Mouse (Mus musculus) thymus, adult 18-20 months (tissue): ENCODE data around the gene Gm17387.

Experiments used
- DNase-seq, 2 experiments: peaks; one replicate each; pipeline ENCODE4 v3.0.0; 2022; ENCODE audit warnings: mixed read lengths in 2 of 2

Gene Gm17387

DNA sequence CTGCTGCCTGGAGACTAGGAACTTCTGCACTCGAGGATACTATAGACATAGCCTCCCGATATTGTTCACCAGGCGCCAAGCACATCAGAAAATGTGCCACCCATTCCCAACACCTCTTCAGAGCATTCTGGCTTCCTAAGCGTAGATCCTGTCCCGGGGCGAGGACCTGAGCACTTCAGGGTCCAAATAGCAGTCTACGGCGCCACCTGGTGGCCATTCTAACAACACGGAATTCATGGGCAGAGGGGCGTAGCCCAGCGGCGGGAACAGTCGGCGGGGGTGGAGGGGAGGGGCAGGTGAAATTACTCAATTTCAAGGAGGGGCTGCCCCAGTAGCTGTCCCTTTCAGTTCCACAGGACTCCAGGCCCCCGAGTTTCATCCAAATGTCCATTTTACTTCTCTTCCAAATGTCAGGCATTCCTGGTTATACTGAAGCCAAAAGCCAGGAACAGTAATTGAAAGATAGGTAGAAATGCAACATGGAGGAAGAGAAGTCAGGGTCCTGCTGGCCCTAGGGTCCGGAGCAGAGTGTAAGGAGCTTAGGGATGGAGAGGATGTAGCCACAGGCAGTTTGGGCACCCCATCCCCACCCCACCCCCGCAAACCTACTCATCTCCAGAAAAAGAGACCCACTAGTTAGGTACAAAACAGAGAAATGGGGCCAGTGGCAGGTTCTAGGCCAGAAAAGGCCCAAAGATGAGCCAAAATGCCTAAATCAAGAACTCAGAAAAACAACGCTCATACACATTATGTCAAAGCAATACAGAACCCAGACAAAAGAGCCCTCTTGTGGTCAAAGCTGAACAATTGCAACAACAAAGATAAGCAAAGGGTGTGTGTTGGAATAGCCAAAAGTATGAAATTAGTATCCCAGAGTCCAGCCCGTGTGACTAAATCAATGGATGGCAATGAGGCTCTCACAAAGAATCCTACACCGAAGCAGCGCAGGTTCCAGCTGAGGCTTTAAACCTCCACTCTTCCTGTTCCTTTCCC, 19.6 kb downstream of the Gm17387 start:
- DNase-seq: peak; percentile 69 to 73

DNA sequence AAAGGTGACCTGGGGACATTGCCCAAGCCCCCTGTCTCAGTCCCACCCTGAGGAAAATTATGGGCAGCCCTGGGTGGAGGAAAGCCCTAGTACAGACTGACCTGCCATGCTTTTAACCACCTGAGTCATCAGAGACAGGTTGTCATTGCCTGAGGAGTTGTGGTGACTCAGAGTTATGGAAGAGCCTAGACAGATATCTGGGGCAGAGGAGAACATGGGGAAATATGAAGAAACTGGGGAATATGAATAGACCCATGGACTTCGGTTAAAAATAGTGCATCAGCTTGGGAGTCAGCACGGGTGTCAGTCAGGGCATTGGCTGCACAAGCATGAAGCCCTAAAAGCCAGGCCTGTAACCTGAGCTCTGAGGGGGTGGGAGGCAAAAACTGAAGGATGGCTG, 20.4 kb downstream of the Gm17387 start:
- no peak for DNase-seq

DNA sequence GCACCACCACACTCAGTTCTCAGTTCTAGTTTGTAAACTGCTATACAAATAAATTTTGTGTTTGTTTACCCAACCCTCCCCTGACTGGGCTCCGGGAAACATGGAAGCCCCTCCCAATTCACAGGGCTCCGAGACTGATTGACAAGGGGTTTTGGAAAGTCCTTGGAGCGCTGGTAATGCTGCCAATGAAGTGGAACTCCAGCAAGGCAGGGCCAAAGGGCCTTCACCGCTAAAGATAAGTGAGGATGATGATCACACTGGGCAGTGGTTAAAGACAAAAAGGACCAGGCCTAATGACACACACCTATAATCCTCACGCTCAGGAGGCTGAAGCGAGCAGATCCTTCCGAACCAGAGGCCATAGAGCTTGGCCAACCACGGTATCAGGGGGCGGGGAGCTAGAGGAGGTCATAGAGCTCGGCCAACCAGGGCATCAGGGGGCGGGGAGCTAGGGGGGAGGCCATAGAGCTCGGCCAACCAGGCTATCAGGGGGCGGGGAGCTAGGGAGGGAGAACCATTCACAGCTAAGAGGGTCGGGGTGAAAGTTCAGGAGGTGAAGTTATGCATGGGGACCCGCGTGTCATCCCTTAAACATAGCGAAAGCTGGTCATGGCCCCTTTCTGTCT, 22.2 kb downstream of the Gm17387 start:
- DNase-seq: no peak

DNA sequence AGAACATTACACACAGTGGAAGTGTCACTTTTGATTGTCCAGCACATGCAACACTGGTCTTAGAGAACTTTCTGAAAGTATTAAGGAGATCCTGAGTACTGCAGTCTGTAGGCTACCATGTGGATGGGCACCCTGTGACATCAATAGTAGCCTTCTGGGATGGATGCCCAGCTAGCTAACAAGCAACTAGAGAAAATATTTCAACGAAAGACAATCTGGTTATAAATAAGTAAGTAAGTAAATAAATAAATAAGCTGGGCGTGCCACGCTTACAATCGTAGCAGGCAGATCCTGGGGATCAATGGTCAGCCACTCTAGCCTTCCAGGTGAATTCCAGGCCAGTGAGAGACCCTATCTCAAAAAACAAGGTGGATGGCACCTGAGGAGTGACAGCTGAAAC, 23.1 kb downstream of the Gm17387 start:
- DNase-seq: no peak

DNA sequence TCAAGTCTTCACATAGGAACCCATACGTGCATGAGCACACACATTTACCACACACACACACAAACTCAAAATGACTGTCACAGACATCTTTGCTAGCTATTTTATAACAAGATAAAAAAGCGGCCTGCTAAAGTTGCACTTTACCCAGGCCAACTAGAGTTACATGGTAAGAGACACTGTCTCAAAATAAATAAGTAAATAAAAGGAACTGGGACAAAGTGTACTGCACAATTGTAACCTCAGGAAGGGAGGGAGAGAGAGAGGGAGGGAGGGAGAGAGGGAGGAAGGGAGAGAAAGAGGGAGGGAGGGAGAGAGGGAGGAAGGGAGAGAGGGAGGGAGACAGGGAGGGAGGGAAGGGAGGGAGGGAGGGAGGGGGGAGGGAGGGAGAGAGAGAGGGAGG, 23.5 kb downstream of the Gm17387 start:
- no peak for DNase-seq

DNA sequence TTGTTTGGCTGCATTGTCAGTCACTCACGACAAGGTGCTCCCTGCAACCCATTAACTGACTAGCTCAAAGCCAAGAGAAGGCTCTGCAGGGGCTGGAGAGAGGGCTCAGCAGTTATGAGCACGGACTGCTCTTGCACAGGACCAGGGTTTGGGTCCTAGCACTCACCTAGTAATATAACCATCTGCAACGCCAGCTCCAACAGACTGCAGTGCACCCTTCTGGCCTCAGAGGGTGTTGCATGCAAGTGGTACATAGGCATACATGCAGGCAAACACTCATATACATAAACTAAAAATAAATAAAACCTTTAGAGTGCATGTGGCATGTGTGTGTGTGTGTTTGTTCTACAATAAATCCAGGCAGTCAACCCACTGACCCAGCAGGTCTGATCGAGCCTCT, 26.9 kb downstream of the Gm17387 start:
- DNase-seq: no peak

DNA sequence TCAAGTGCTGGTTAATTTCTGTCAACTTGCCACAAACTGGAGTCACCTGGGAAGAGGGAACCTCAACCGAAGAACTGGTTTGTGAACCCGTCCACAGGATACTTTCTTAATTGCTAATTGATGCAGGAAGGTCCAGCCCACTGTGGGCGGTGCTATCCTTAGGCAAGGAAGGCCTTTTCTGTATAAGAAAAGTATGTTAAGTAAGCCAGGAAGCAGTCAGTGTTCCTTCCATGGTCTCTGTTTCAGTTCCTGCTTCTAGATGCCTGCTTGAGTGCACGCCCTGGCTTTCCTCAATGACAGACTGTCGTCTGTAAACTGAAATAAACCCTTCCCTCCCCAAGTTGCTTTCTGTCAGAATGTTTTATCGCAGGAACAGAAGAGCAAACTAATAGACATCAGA, 28.0 kb downstream of the Gm17387 start:
- no peak for DNase-seq

DNA sequence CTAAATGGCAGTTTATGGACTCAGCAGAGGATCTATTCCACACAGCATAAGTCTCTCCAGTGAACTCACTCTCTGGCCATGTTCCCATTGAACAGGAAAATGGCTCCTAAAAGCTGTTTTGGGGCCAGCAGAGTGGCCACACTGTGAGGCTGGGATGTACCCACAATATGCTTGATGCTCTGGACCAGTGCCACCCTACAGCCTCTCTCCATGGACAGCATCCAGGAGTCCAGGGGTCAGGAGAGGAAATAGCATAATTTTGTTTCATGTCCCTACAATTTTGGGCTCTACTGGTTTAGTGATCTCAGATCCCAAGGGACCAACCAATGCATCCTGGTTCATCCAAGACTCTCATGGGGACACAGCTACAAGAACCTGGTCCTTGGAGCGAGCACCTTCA, 28.6 kb downstream of the Gm17387 start:
- no peak for DNase-seq

DNA sequence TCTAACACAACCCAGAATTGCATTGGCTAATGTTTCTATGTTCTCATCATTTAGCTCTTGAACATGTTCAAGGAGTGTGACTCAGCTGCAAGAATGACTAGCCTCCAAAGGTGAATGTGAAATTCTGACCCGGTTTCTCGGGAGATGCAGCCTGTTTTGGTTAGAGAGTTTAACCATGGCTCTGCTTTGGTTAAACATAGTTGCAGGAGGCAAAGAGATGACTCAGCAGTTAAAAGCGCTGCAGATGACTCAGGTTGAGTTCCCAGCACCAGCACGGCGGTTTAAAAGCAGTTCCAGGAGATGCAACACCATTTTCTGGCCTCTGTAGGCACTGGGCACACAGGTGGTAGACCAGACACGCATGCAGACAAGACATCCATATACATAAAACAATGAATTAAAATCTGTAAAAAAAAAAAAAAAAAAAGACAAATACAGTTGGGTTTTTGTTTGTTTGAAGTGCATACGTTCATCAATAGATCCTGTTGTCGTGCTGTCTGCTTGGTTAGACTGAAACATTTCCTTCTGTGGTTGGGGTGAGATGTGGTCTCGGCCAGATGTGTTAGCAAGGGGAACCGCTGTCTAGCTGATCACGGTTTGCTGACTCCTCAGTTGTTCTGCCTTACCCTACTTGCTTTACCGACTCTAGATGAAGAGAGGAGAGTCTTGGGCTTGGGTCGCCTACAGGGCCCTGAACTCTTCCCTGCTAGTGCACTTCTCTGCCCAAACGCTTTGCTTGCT, 29.8 kb downstream of the Gm17387 start:
- DNase-seq: no peak

DNA sequence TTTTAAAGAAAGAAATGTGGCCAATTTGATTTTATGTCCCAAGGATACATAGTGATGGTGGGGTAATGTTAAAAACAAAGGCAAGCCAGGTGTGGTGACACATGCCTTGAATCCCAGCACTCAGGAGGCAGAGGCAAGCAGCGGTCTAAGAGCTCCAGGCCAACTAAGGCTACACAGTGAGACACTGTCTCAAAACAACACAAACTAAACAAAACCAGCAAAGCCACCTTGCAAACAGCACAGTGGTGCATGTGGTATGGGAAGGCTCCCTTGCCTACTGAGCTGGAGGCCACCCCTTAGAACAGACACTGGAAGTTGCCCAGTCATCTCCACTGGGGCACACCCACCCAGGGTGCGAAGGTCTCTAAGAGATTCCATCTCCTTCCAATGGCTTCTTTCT, 31.0 kb downstream of the Gm17387 start:
- no peak for DNase-seq

DNA sequence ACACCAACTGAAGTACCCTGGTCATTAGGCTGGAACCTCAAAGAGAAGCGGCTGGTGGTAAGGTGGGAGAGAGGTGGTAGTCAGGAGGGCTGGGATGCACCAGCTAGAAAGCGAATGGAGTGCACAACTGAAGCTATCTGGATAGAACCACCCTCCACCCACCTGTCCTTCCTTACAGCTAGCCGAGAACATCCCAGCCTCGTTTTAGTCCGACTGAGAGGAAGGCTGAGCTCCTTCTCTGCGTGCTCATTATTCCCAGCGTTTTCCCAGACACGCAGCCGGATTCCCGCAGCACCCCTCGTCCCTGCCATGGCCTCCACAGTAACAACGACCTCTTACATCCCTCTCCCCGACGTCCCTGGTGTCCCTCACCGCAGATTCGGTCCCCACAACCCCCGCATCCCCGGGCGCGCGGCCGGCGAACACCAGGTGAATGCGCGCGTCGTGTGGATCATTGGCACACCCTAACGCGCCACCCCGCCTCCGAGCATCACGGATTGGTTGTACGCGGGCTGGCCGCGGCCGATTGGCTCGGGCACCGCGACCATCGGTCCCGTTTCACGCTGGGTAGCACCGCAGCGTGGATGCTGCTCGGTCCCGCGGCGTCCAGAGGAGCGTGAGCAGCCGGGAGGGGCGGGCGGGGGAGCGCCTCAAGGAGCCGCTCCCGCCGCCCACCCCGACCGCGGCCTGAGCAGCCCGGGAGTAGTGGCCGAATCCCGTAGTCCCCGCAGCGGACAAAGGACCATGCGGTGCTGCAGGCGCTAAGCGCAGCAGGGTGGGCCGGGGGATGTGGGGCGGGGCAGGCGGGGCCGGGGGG, 31.7 kb downstream of the Gm17387 start, which contains the start of gene B4galnt4:
Gene B4galnt4 (plus strand): TSS at position 679 of the 817 bp plus-strand sequence.
- DNase-seq: no peak

DNA sequence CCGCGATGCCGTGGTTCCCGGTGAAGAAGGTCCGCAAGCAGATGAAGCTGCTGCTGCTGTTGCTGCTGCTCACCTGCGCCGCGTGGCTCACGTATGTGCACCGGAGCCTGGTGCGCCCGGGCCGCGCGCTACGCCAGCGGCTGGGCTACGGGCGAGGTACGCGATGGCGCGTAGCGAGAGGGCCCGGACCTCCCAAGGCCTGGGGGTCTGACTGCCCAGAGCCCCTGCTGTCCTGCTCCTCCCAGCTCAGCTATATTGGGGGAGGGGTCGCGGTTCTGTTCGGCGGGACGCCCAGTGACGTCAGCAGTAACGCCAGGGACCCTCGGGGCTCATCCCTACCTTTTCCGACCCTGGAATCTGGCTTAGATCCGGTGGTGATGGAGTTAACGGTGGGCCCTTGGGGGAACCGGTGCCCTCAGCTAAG, 32.4 kb downstream of the Gm17387 start:
- no peak for DNase-seq

DNA sequence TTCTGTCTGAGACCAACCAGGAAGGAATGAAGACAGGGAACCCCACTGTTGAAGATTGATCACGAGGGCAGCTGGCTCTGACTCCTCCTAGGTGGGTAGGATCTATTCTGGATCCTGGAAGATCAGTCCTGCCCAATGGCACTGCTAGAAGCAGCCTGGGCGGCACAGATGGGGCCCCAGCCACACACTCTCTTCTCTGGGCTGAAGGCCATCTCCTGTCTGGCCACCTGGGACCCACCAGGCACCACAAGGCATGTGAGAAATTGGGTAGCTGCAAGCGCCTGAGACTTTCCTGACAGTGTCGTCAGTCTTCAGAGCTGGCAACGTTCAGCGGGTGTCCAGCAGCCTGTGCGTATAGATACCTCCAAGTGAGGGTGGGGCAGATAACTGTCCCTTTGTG, 33.6 kb downstream of the Gm17387 start:
- DNase-seq: no peak

DNA sequence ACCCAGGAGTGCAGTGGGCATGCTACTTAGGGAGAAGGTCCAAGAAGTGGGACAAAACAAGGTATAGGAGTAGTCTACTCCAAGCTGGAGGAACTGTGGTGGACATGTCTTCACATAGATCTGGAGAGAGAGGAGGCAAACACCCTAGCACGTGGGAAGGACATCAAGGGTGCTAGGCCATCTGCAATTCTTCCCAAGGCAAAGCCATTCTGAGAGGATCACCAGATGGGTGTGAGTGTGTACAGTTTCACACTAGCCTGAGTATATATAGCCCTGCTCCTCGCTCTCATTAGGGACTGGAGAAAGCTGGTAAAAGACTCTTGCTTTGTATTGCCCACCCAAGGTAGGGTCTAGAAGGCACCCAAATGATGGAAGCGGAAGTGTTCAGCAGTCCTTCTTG, 34.4 kb downstream of the Gm17387 start:
- DNase-seq: no peak

DNA sequence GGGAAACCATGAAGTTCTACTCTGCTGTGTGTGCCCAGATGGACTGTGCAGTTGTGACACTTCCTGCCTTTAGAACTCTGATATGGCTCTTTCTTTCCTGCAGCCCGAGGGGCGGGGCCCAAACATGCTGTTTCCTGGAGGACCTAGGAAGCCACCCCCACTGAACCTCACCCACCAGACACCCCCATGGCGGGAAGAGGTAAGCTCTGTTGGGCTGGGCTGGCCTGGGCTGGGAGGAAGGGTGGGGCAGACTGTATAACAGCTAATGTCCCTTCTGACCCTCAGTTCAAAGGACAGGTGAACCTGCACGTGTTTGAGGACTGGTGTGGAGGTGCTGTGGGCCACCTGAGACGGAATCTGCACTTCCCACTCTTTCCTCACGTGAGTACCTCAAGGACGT, 35.2 kb downstream of the Gm17387 start:
- no peak for DNase-seq

DNA sequence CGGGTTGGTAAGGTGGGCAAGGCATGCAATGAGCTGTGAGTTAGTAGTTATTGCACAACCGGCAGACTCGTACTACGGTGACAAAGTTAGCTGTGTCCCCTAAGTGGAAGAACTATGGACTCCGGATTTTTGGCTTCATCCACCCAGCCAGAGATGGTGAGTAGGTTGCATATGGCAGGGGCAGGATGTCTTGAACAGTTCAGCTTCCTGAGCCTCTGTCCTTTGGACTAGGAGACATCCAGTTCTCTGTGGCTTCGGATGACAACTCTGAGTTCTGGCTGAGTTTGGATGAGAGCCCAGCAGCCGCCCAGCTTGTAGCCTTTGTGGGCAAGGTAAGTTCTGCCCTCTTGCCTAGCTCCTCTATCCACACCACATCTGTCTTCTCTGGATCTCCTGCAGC, 35.6 kb downstream of the Gm17387 start:
- DNase-seq: no peak

DNA sequence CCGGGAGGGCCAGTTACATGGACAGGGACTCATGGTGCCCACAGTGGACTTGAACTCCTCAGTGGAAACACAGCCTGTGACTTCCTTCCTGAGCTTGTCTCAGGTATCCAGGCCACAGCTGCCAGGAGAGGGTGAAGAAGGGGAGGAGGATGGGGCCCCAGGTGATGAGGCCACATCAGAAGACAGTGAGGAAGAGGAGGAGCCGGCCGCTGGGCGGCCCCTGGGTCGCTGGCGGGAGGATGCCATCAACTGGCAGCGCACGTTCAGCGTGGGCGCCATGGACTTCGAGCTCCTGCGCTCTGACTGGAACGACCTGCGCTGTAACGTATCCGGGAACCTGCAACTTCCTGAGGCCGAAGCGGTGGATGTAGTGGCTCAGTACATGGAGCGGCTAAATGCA, 39.4 kb downstream of the Gm17387 start:
- no peak for DNase-seq

DNA sequence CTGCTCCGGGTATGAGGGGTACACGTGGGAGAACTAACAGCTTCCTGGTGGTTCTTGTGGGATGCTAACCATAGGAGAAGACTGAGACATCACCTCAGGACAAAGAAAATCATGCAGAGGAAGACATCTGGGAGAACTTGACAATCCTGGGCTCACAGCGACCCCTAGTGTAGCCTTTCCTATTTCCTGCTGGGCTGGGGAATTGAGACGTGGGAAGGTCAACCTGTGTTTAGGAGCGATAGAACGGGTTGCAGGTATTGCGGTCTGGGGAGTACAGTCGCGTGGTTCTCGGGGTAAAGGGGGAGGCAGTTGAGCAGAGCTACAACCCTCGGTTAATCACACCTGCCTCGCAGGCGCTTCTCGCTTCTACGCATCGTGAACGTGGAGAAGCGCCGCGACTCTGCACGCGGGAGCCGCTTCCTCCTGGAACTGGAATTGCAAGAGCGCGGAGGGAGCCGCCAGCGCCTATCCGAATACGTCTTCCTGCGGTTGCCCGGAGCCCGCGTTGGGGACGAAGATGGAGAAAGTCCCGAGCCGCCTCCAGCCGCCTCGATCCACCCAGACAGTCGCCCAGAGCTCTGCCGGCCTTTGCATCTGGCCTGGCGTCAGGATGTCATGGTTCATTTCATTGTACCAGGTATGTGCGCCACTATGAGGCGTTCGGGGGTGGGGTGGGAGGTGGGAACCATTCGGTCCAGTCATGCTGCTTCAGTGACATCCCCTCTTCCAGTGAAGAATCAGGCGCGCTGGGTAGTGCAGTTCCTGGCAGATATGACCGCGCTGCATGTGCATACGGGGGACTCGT, 41.3 kb downstream of the Gm17387 start:
- DNase-seq: peak; percentile 45 to 54

DNA sequence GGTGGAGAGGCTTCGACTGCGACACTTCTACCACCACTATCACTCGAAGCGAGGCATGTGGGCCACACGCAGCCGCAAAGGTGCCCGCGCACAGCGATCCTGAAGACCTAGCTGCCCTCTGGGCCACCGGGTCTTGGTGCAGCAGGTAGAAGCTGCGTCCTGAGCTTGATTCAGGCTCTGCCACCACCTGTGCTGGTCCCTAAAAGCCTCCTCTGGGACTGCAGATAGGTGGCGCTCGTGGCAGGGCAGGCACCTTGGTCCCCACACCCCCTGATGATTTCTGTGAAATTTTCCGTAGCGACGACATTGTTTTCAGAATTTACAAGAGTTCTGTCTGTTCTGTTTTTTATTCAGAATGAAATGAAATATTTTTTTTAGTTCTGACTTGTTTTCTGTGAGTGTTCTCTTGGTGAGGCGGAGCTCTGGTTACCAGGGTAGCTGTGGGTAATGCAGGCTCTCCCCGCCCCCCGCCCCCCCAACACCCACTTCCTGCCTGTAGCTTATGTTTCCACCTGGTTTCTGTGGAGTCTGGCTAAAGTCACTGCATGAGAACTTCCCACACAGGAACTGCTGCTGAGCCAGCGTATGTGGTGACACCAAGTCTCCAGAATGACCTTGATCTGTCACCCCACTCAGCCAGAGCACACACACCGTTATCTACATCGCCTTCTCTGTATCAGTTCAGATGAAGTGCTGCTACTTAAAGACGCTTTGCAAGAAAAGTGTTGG, 43.2 kb downstream of the Gm17387 start:
- DNase-seq: peak; percentile 54 to 70

DNA sequence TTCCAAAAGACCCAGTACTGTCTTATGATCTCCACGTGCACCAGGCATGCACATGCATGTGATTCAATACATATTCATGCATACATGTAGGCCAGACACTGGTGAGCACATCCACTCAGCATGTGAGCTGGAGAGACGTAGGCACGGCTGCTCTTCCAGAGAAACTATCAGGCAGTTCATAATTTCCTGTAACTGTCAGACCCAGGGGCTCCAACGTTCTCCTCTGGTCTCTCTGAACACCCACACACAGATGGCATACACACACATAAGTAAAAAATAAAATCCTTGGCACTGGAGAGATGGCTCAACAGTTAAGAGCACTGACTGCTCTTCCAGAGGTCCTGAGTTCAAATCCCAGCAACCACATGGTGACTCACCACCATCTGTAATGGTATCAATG, 44.9 kb downstream of the Gm17387 start:
- DNase-seq: no peak

DNA sequence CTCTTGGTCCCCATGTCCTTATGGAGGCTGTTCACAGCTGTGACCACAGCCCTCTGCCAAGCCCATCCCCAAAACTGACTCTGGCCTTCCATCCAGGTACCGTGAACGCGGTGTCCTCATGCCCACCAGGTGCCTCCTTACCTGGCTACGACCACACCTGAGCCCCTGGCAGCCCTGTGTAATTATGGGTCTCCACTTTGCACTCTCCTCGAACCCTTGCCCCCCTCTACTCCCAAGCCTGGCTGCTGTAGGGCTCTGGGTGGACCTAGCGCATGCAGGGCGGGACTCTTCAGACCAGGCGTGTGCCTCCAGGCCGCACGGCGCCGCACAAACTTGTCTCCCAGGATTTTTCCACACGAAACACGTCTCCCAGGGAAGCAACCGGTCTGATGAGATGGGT, 48.9 kb downstream of the Gm17387 start, which contains the start of gene Pkp3:
Gene Pkp3 (plus strand): TSS at position 378 of the 400 bp plus-strand sequence.
- no peak for DNase-seq
